Mouse (Mus musculus) common myeloid progenitor, adult 5-6 weeks (primary cell): ENCODE data around the gene Bcas1. TPM values are rescaled to one million over a fixed set of nuclear protein-coding genes. Genes with fewer than 3 reads are reported as not detected.

Source experiments
- ATAC-seq: replicated peaks from 2 replicates; pipeline ENCODE4 v1.8.0; 2016; ENCODE audit warnings: low read depth, mild to moderate bottlenecking, moderate TSS enrichment, inconsistent platforms; ENCODE audit not compliant: poor library complexity, severe bottlenecking
- total RNA-seq: library from RNA; stranded (forward); fragments of 200-1000, 187-1606 nt; gene quantifications from 2 replicates; pipeline ENCODE4 v1.2.3, GENCODE M21; 2017

The Bcas1 gene
- total RNA-seq, 1 experiment from 2014 or later = 0.05 TPM

GRCm38 (mm10) chr2:170352273-170352672 lies 75.4 kb downstream of the Bcas1 start:
- ATAC-seq = no peak

- ATAC-seq = peak; percentile 30
Measured at GRCm38 (mm10) chr2:170351847-170352246, 75.8 kb downstream of the Bcas1 start.

- ATAC-seq = no peak
Measured at GRCm38 (mm10) chr2:170349784-170350183, 77.9 kb downstream of the Bcas1 start.

GRCm38 (mm10) chr2:170349096-170349495 lies 78.5 kb downstream of the Bcas1 start:
- no peak for ATAC-seq

- peak; percentile 12 for ATAC-seq
Measured at GRCm38 (mm10) chr2:170347131-170347765, 80.4 kb downstream of the Bcas1 start.

GRCm38 (mm10) chr2:170345410-170345793 lies 82.2 kb downstream of the Bcas1 start:
- peak; percentile 59 for ATAC-seq

GRCm38 (mm10) chr2:170344502-170345409 lies 82.9 kb downstream of the Bcas1 start:
- ATAC-seq = peak; percentile 3; the same call in 1 of the 2 replicates

GRCm38 (mm10) chr2:170343819-170344317 lies 83.8 kb downstream of the Bcas1 start:
- ATAC-seq = no peak

- ATAC-seq = peak; percentile 55
Measured at GRCm38 (mm10) chr2:170343133-170343818, 84.4 kb downstream of the Bcas1 start.

GRCm38 (mm10) chr2:170342312-170342830 lies 85.3 kb downstream of the Bcas1 start:
- ATAC-seq = no peak

- no peak for ATAC-seq
Measured at GRCm38 (mm10) chr2:170341179-170341578, 86.5 kb downstream of the Bcas1 start.

GRCm38 (mm10) chr2:170336266-170336760 lies 91.3 kb downstream of the Bcas1 start:
- ATAC-seq = peak; percentile 94

- ATAC-seq = no peak
Measured at GRCm38 (mm10) chr2:170335168-170335567, 92.5 kb downstream of the Bcas1 start.

- no peak for ATAC-seq
Measured at GRCm38 (mm10) chr2:170331870-170332269, 95.8 kb downstream of the Bcas1 start.

GRCm38 (mm10) chr2:170330466-170330865 lies 97.2 kb downstream of the Bcas1 start:
- ATAC-seq = no peak

- ATAC-seq = peak; percentile 70
Measured at GRCm38 (mm10) chr2:170329921-170330320, 97.7 kb downstream of the Bcas1 start.

GRCm38 (mm10) chr2:170323925-170324347 lies 103.7 kb downstream of the Bcas1 start:
- peak; percentile 48 for ATAC-seq

- ATAC-seq = peak; percentile 51
Measured at GRCm38 (mm10) chr2:170322013-170322414, 105.6 kb downstream of the Bcas1 start.

GRCm38 (mm10) chr2:170321579-170321978 lies 106.1 kb downstream of the Bcas1 start:
- no peak for ATAC-seq
